Mouse (Mus musculus): ENCODE data around the gene Rnf10. TPM values are rescaled to one million over a fixed set of nuclear protein-coding genes. Genes with fewer than 3 reads are reported as not detected.

Gene Rnf10
- polyA plus RNA-seq (2014; fragmentation: Nextera tagmentation; extraction: Ambion mirVana), result 58.0 and 77.3 TPM in 2 replicates

DNA sequence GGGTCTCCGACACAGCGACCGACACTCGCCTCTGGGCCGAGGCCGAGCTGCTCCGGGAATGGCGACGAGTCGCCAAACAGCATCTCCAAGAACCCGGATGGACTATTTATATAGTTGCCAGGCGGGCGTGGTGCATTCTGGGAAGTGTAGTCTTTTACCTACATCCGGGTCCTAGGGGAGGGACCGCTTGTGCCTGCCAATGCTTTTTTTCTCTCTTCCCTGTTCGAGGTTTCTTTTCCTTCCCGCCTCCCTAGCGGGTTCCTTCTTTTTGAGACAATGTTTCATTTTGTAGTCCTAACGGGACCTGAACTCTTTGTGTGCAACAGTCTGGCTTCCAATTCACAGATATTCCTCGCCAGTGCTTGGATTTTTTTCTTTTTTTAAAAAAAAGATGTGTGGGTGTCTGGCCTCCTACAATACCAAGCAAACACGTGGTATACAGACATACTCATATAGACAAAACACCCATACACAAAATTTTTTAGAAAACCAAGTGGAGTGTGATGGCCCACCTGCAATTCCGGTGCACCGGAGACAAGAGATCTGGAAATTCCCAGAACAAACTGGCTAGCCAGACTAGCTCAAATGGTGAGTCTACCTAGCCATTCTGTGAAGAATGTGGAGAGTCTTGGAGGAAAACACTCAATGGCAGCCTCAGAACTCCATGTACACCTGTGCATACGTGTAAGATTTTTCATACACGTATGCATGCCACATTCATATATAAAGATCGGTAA is at the start of gene Rnf10:
TSS of gene Rnf10 (minus strand) at position 87 of the 737 bp plus-strand sequence.
- Histone ChIP-seq H3K4me3 (ENCODE audit: low read depth, low read length) (peak within 1 kb of the TSS; percentile 100), H3K9ac (ENCODE audit: low read depth, low read length) (peak within 1 kb of the TSS; percentile 98), H3K27ac (ENCODE audit: low read depth, low read length) (peak within 1 kb of the TSS; percentile 83), H3K9me3 (replicated peaks; ENCODE audit: control insufficient read depth, low read length) (no peaks in the 10 kb centered on the region), H3K4me2 (peak within 1 kb of the TSS; percentile 88), H3K27me3 (ENCODE audit: control insufficient read depth, insufficient read depth, low read length) (no peaks in the 10 kb centered on the region), H3K36me3 (ENCODE audit: control insufficient read depth, insufficient read depth, low read length) (no peaks in the 10 kb centered on the region), H3K4me1 (ENCODE audit: control insufficient read depth, insufficient read depth, low read length) (peaks cover 32% of the 10 kb centered on the region)
- peak; percentile 84 for ATAC-seq (replicated peaks; ENCODE audit: insufficient number of reproducible peaks, low FRiP score, low TSS enrichment)
- 12% methylated on average over 26 of the region's 26 CpGs for WGBS (ENCODE audit: insufficient replicate concordance)

GRCm38 (mm10) chr5:115319004-115319940 is 46.6 kb upstream of the Rnf10 start:
- Histone ChIP-seq H3K27me3 (ENCODE audit: control insufficient read depth, insufficient read depth, low read length) (no peaks in the 10 kb centered on the region), H3K9me3 (replicated peaks; ENCODE audit: control insufficient read depth, low read length) (no peaks in the 10 kb centered on the region), H3K4me1 (ENCODE audit: control insufficient read depth, insufficient read depth, low read length) (peaks cover 26% of the 10 kb centered on the region), H3K4me2 (peak overlapping the region; percentile 86), H3K9ac (ENCODE audit: low read depth, low read length) (peak overlapping the region; percentile 69), H3K36me3 (ENCODE audit: control insufficient read depth, insufficient read depth, low read length) (no peaks in the 10 kb centered on the region), H3K27ac (ENCODE audit: low read depth, low read length) (peak overlapping the region; percentile 55), H3K4me3 (ENCODE audit: low read depth, low read length) (peak overlapping the region; percentile 40)
- under 1% methylated on average over 22 of the region's 22 CpGs for WGBS (ENCODE audit: insufficient replicate concordance)
- ATAC-seq (replicated peaks; ENCODE audit: insufficient number of reproducible peaks, low FRiP score, low TSS enrichment), result peak; percentile 73

GRCm38 (mm10) chr5:115317645-115318328 is 45.1 kb upstream of the Rnf10 start:
- peak overlapping the region; percentile 78 for H3K27ac ChIP-seq (ENCODE audit: low read depth, low read length)
- peaks cover 35% of the 10 kb centered on the region for H3K4me1 ChIP-seq (ENCODE audit: control insufficient read depth, insufficient read depth, low read length)
- H3K4me3 ChIP-seq (ENCODE audit: low read depth, low read length), result no peak overlapping the region
- no peak for ATAC-seq (replicated peaks; ENCODE audit: insufficient number of reproducible peaks, low FRiP score, low TSS enrichment)
- no peaks in the 10 kb centered on the region for H3K36me3 ChIP-seq (ENCODE audit: control insufficient read depth, insufficient read depth, low read length)
- no peaks in the 10 kb centered on the region for H3K27me3 ChIP-seq (ENCODE audit: control insufficient read depth, insufficient read depth, low read length)
- H3K9me3 ChIP-seq (replicated peaks; ENCODE audit: control insufficient read depth, low read length), result no peaks in the 10 kb centered on the region
- no peak overlapping the region for H3K9ac ChIP-seq (ENCODE audit: low read depth, low read length)
- WGBS (ENCODE audit: insufficient replicate concordance), result 3% methylated on average over 10 of the region's 10 CpGs
- H3K4me2 ChIP-seq, result peak overlapping the region; percentile 51

DNA sequence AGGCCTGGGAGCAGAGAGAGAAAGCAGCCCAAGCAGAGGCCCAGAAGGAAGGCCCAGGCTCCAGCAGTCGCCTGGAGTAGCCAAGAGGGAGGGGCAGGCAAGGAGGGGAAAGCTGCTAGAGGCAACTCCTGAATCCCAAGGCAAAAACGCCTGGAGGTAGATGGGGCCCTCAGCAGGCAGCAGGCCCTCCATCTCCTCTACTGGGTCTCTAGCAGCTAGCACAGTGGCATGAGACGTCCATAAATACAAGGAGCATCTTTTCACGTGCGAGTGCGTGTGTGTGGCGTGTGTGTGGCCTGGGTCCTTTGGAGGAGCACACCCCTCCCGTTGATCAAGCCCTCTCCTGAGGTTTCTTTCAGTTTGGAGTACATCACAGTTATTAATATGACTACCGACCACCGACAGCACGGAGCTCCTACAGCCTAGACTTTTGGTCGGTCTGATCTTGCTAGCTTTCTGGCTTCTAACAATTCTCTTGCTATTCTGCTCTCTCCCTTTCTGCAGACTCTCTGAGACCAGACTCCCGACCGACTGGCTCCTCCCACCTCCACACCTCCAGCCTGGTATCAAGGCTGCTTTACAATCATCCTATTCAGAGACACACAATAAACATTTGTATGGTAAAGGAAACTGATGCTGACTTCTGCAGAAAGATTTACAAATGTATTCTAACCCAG is 44.4 kb upstream of the Rnf10 start:
- no peaks in the 10 kb centered on the region for H3K9me3 ChIP-seq (replicated peaks; ENCODE audit: control insufficient read depth, low read length)
- peak overlapping the region; percentile 78 for H3K27ac ChIP-seq (ENCODE audit: low read depth, low read length)
- no peaks in the 10 kb centered on the region for H3K27me3 ChIP-seq (ENCODE audit: control insufficient read depth, insufficient read depth, low read length)
- peak overlapping the region; percentile 51 for H3K4me2 ChIP-seq
- no peaks in the 10 kb centered on the region for H3K36me3 ChIP-seq (ENCODE audit: control insufficient read depth, insufficient read depth, low read length)
- no peak overlapping the region for H3K4me3 ChIP-seq (ENCODE audit: low read depth, low read length)
- 13% methylated on average over 14 of the region's 14 CpGs for WGBS (ENCODE audit: insufficient replicate concordance)
- ATAC-seq (replicated peaks; ENCODE audit: insufficient number of reproducible peaks, low FRiP score, low TSS enrichment), result no peak
- H3K4me1 ChIP-seq (ENCODE audit: control insufficient read depth, insufficient read depth, low read length), result peaks cover 42% of the 10 kb centered on the region
- H3K9ac ChIP-seq (ENCODE audit: low read depth, low read length), result peak overlapping the region; percentile 67

- Histone ChIP-seq H3K4me3 (ENCODE audit: low read depth, low read length) (no peak overlapping the region), H3K27me3 (ENCODE audit: control insufficient read depth, insufficient read depth, low read length) (no peaks in the 10 kb centered on the region), H3K4me2 (no peak overlapping the region), H3K9ac (ENCODE audit: low read depth, low read length) (no peak overlapping the region), H3K4me1 (ENCODE audit: control insufficient read depth, insufficient read depth, low read length) (peaks cover 39% of the 10 kb centered on the region), H3K9me3 (replicated peaks; ENCODE audit: control insufficient read depth, low read length) (no peaks in the 10 kb centered on the region), H3K27ac (ENCODE audit: low read depth, low read length) (peak overlapping the region; percentile 58; the same call in 1 of the 2 replicates), H3K36me3 (ENCODE audit: control insufficient read depth, insufficient read depth, low read length) (no peaks in the 10 kb centered on the region)
- WGBS (ENCODE audit: insufficient replicate concordance), result 33% methylated on average over 5 of the region's 5 CpGs
- no peak for ATAC-seq (replicated peaks; ENCODE audit: insufficient number of reproducible peaks, low FRiP score, low TSS enrichment)
These were observed 40.9 kb upstream of the Rnf10 start for GRCm38 (mm10) chr5:115313668-115313943.

GRCm38 (mm10) chr5:115312816-115313667 is 40.3 kb upstream of the Rnf10 start:
- Histone ChIP-seq H3K9me3 (replicated peaks; ENCODE audit: control insufficient read depth, low read length) (no peaks in the 10 kb centered on the region), H3K27me3 (ENCODE audit: control insufficient read depth, insufficient read depth, low read length) (no peaks in the 10 kb centered on the region), H3K27ac (ENCODE audit: low read depth, low read length) (peak overlapping the region; percentile 58), H3K36me3 (ENCODE audit: control insufficient read depth, insufficient read depth, low read length) (no peaks in the 10 kb centered on the region), H3K4me1 (ENCODE audit: control insufficient read depth, insufficient read depth, low read length) (peaks cover 35% of the 10 kb centered on the region), H3K4me3 (ENCODE audit: low read depth, low read length) (no peak overlapping the region), H3K9ac (ENCODE audit: low read depth, low read length) (no peak overlapping the region), H3K4me2 (peak overlapping the region; percentile 29; the same call in 1 of the 2 replicates)
- 46% methylated on average over 10 of the region's 10 CpGs for WGBS (ENCODE audit: insufficient replicate concordance)
- ATAC-seq (replicated peaks; ENCODE audit: insufficient number of reproducible peaks, low FRiP score, low TSS enrichment), result peak; percentile 73

DNA sequence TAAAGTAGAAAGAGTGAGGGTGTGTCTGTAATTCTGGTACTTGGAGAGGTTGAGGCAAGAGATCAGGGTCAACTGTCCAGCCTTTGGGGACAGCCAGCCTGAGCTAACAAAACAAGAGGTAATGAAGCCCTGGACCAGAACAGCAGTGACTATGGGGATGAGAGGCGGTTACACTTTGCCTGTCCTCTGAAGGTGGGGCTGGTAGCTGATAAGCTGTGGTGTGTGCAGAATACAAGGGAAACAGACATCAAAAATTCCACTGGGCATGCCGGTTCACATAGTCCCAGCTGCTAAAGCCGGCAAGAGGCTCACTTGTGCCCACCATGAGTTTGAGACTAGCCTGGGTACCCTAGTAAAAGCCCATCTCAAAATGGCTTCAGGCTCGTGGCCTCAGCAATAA is 39.7 kb upstream of the Rnf10 start:
- H3K9me3 ChIP-seq (replicated peaks; ENCODE audit: control insufficient read depth, low read length), result no peaks in the 10 kb centered on the region
- H3K4me1 ChIP-seq (ENCODE audit: control insufficient read depth, insufficient read depth, low read length), result peaks cover 28% of the 10 kb centered on the region
- H3K27me3 ChIP-seq (ENCODE audit: control insufficient read depth, insufficient read depth, low read length), result no peaks in the 10 kb centered on the region
- no peaks in the 10 kb centered on the region for H3K36me3 ChIP-seq (ENCODE audit: control insufficient read depth, insufficient read depth, low read length)
- H3K9ac ChIP-seq (ENCODE audit: low read depth, low read length), result no peak overlapping the region
- H3K4me2 ChIP-seq, result peak overlapping the region; percentile 29; the same call in 1 of the 2 replicates
- H3K4me3 ChIP-seq (ENCODE audit: low read depth, low read length), result no peak overlapping the region
- 46% methylated on average over 4 of the region's 4 CpGs for WGBS (ENCODE audit: insufficient replicate concordance)
- no peak for ATAC-seq (replicated peaks; ENCODE audit: insufficient number of reproducible peaks, low FRiP score, low TSS enrichment)
- H3K27ac ChIP-seq (ENCODE audit: low read depth, low read length), result peak overlapping the region; percentile 58
